Mouse (Mus musculus): ENCODE results near the gene Tctex1d1. TPM values are rescaled to one million over a fixed set of nuclear protein-coding genes. Genes with fewer than 3 reads are reported as not detected.

Tctex1d1 gene
- polyA plus RNA-seq, 1 experiment from 2014 or later = 0.80 TPM

- Histone ChIP-seq H3K27ac (no peak overlapping the region), H3K27me3 (0 out of 2 replicates have a peak, but pooled peaks cover 2% of the 10 kb centered on the region), H3K9ac (replicated peaks) (no peak overlapping the region), H3K9me3 (no peaks in the 10 kb centered on the region), H3K4me1 (replicated peaks) (no peaks in the 10 kb centered on the region; the same call in 1 of the 2 replicates), H3K4me2 (no peak overlapping the region), H3K36me3 (no peaks in the 10 kb centered on the region), H3K4me3 (replicated peaks) (no peak overlapping the region)
- 76% methylated on average over 5 of the region's 5 CpGs for WGBS
- no peak for ATAC-seq (ENCODE audit: insufficient number of reproducible peaks, insufficient read depth, low FRiP score, low TSS enrichment, low read depth)
Measured at GRCm38 (mm10) chr4:102971159-102971558, 7.2 kb upstream of the Tctex1d1 start.

- Histone ChIP-seq H3K27me3 (peaks cover 2% of the 10 kb centered on the region; the same call in 1 of the 2 replicates), H3K9ac (replicated peaks) (no peak overlapping the region), H3K4me3 (replicated peaks) (no peak overlapping the region), H3K4me2 (no peak overlapping the region), H3K4me1 (replicated peaks) (no peaks in the 10 kb centered on the region; the same call in 1 of the 2 replicates), H3K27ac (no peak overlapping the region), H3K36me3 (no peaks in the 10 kb centered on the region), H3K9me3 (no peaks in the 10 kb centered on the region)
- no peak for ATAC-seq (ENCODE audit: insufficient number of reproducible peaks, insufficient read depth, low FRiP score, low TSS enrichment, low read depth)
- 80% methylated on average over 3 of the region's 3 CpGs for WGBS
Measured at GRCm38 (mm10) chr4:102972071-102972470, 6.3 kb upstream of the Tctex1d1 start.

- Histone ChIP-seq H3K9ac (replicated peaks) (no peak overlapping the region), H3K4me2 (no peak overlapping the region), H3K4me3 (replicated peaks) (no peak overlapping the region), H3K9me3 (no peaks in the 10 kb centered on the region), H3K27ac (no peak overlapping the region), H3K36me3 (no peaks in the 10 kb centered on the region), H3K27me3 (peaks cover 19% of the 10 kb centered on the region), H3K4me1 (replicated peaks) (peaks cover 15% of the 10 kb centered on the region)
- ATAC-seq (ENCODE audit: insufficient number of reproducible peaks, insufficient read depth, low FRiP score, low TSS enrichment, low read depth) = no peak
- 40% methylated on average over 5 of the region's 5 CpGs for WGBS
Measured at GRCm38 (mm10) chr4:102974172-102974571, 4.2 kb upstream of the Tctex1d1 start.

GRCm38 (mm10) chr4:102976290-102977275 lies 1.8 kb upstream of the Tctex1d1 start:
- H3K4me1 ChIP-seq (replicated peaks) = peaks cover 15% of the 10 kb centered on the region
- no peaks in the 10 kb centered on the region for H3K9me3 ChIP-seq
- WGBS = 42% methylated on average over 12 of the region's 12 CpGs
- H3K4me2 ChIP-seq = no peak overlapping the region
- ATAC-seq (ENCODE audit: insufficient number of reproducible peaks, insufficient read depth, low FRiP score, low TSS enrichment, low read depth) = no peak
- no peak overlapping the region for H3K9ac ChIP-seq (replicated peaks)
- no peak overlapping the region for H3K4me3 ChIP-seq (replicated peaks)
- H3K27ac ChIP-seq = no peak overlapping the region
- H3K27me3 ChIP-seq = peaks cover 26% of the 10 kb centered on the region
- no peaks in the 10 kb centered on the region for H3K36me3 ChIP-seq

GRCm38 (mm10) chr4:102977778-102978321 lies 556 bp upstream of the Tctex1d1 start:
- Histone ChIP-seq H3K9ac (replicated peaks) (no peak overlapping the region), H3K27ac (no peak overlapping the region), H3K27me3 (peaks cover 29% of the 10 kb centered on the region), H3K4me1 (replicated peaks) (peaks cover 15% of the 10 kb centered on the region), H3K4me3 (replicated peaks) (peak overlapping the region; percentile 38), H3K36me3 (no peaks in the 10 kb centered on the region), H3K4me2 (peak overlapping the region; percentile 81), H3K9me3 (no peaks in the 10 kb centered on the region)
- 5% methylated on average over 16 of the region's 16 CpGs for WGBS
- no peak for ATAC-seq (ENCODE audit: insufficient number of reproducible peaks, insufficient read depth, low FRiP score, low TSS enrichment, low read depth)

- Histone ChIP-seq H3K4me1 (replicated peaks) (peaks cover 15% of the 10 kb centered on the region), H3K27me3 (peaks cover 27% of the 10 kb centered on the region), H3K36me3 (no peaks in the 10 kb centered on the region), H3K4me3 (replicated peaks) (no peak overlapping the region), H3K4me2 (peak overlapping the region; percentile 81; the same call in 1 of the 2 replicates), H3K27ac (no peak overlapping the region), H3K9me3 (no peaks in the 10 kb centered on the region), H3K9ac (replicated peaks) (no peak overlapping the region)
- 61% methylated on average over 5 of the region's 5 CpGs for WGBS
- no peak for ATAC-seq (ENCODE audit: insufficient number of reproducible peaks, insufficient read depth, low FRiP score, low TSS enrichment, low read depth)
Measured at GRCm38 (mm10) chr4:102979385-102979784, 979 bp downstream of the Tctex1d1 start.

GRCm38 (mm10) chr4:102981709-102982108 lies 3.3 kb downstream of the Tctex1d1 start:
- no peak for ATAC-seq (ENCODE audit: insufficient number of reproducible peaks, insufficient read depth, low FRiP score, low TSS enrichment, low read depth)
- 83% methylated on average over 8 of the region's 8 CpGs for WGBS
- no peak overlapping the region for H3K9ac ChIP-seq (replicated peaks)
- peaks cover 15% of the 10 kb centered on the region for H3K4me1 ChIP-seq (replicated peaks)
- no peak overlapping the region for H3K4me3 ChIP-seq (replicated peaks)
- H3K27ac ChIP-seq = no peak overlapping the region
- no peaks in the 10 kb centered on the region for H3K36me3 ChIP-seq
- H3K27me3 ChIP-seq = peaks cover 27% of the 10 kb centered on the region
- H3K9me3 ChIP-seq = no peaks in the 10 kb centered on the region
- no peak overlapping the region for H3K4me2 ChIP-seq

GRCm38 (mm10) chr4:102986173-102986572 lies 7.8 kb downstream of the Tctex1d1 start:
- 0 out of 2 replicates have a peak, but pooled peaks cover 3% of the 10 kb centered on the region for H3K27me3 ChIP-seq
- H3K9me3 ChIP-seq = no peaks in the 10 kb centered on the region
- 70% methylated on average over 7 of the region's 7 CpGs for WGBS
- no peak overlapping the region for H3K27ac ChIP-seq
- H3K36me3 ChIP-seq = no peaks in the 10 kb centered on the region
- no peak overlapping the region for H3K9ac ChIP-seq (replicated peaks)
- ATAC-seq (ENCODE audit: insufficient number of reproducible peaks, insufficient read depth, low FRiP score, low TSS enrichment, low read depth) = no peak
- no peak overlapping the region for H3K4me2 ChIP-seq
- no peak overlapping the region for H3K4me3 ChIP-seq (replicated peaks)
- no peaks in the 10 kb centered on the region; the same call in 1 of the 2 replicates for H3K4me1 ChIP-seq (replicated peaks)

GRCm38 (mm10) chr4:102986917-102987316 lies 8.5 kb downstream of the Tctex1d1 start:
- Histone ChIP-seq H3K36me3 (no peaks in the 10 kb centered on the region), H3K9ac (replicated peaks) (no peak overlapping the region), H3K4me3 (replicated peaks) (no peak overlapping the region), H3K4me2 (no peak overlapping the region), H3K4me1 (replicated peaks) (no peaks in the 10 kb centered on the region; the same call in 1 of the 2 replicates), H3K9me3 (no peaks in the 10 kb centered on the region), H3K27me3 (0 out of 2 replicates have a peak, but pooled peaks cover 3% of the 10 kb centered on the region), H3K27ac (no peak overlapping the region)
- 1% methylated on average over 2 of the region's 2 CpGs for WGBS
- no peak for ATAC-seq (ENCODE audit: insufficient number of reproducible peaks, insufficient read depth, low FRiP score, low TSS enrichment, low read depth)

GRCm38 (mm10) chr4:102987325-102987724 lies 8.9 kb downstream of the Tctex1d1 start:
- Histone ChIP-seq H3K4me1 (replicated peaks) (no peaks in the 10 kb centered on the region; the same call in 1 of the 2 replicates), H3K27ac (no peak overlapping the region), H3K27me3 (0 out of 2 replicates have a peak, but pooled peaks cover 1% of the 10 kb centered on the region), H3K9ac (replicated peaks) (no peak overlapping the region), H3K36me3 (no peaks in the 10 kb centered on the region), H3K4me3 (replicated peaks) (no peak overlapping the region), H3K9me3 (no peaks in the 10 kb centered on the region), H3K4me2 (no peak overlapping the region)
- 37% methylated on average over 4 of the region's 4 CpGs for WGBS
- ATAC-seq (ENCODE audit: insufficient number of reproducible peaks, insufficient read depth, low FRiP score, low TSS enrichment, low read depth) = no peak

GRCm38 (mm10) chr4:102987756-102988155 lies 9.3 kb downstream of the Tctex1d1 start:
- no peaks in the 10 kb centered on the region for H3K9me3 ChIP-seq
- no peak overlapping the region for H3K4me3 ChIP-seq (replicated peaks)
- H3K27ac ChIP-seq = no peak overlapping the region
- H3K4me1 ChIP-seq (replicated peaks) = no peaks in the 10 kb centered on the region; the same call in 1 of the 2 replicates
- no peak overlapping the region for H3K9ac ChIP-seq (replicated peaks)
- H3K36me3 ChIP-seq = no peaks in the 10 kb centered on the region
- 75% methylated on average over 2 of the region's 2 CpGs for WGBS
- H3K4me2 ChIP-seq = no peak overlapping the region
- H3K27me3 ChIP-seq = no peaks in the 10 kb centered on the region
- no peak for ATAC-seq (ENCODE audit: insufficient number of reproducible peaks, insufficient read depth, low FRiP score, low TSS enrichment, low read depth)

Measured in limb, embryonic 12.5 days (tissue).